Mouse (Mus musculus): ENCODE results near the gene Sbk1. TPM values are rescaled to one million over a fixed set of nuclear protein-coding genes. Genes with fewer than 3 reads are reported as not detected.
"Not testable (repeated sequence)": the region's sequence is repeated elsewhere in the genome, so short reads cannot be mapped to it uniquely, and the experiment has no call there.

The Sbk1 gene
- polyA plus RNA-seq, 1 experiment from 2014 or later = 40.1 TPM

DNA sequence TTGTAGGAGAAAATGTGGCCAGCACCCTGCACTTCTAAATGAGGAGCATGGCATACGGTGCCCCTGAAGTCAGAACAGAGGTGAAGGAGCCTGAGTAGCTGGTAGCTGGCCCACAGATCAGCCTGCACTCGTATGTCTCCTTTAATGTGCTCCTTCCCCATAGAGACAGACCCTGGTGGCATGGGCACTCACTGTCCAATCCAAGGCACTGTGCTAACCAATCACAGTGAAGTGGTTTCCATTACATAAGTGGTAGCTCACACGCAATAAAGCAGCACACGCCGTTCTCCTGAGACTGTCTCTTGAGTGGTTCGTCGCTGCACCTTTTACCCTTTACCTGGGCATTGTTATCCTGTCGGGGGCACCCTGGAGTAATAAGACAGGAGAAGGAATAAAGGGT is 41.9 kb downstream of the Sbk1 start:
- no peaks in the 10 kb centered on the region for H3K36me3 ChIP-seq
- no peaks in the 10 kb centered on the region for H3K4me1 ChIP-seq
- no peak overlapping the region for H3K27ac ChIP-seq (replicated peaks)
- no peak for ATAC-seq (ENCODE audit: insufficient number of reproducible peaks, low FRiP score, low TSS enrichment, low read depth)
- WGBS = 65% methylated on average over 8 of the region's 8 CpGs
- H3K4me2 ChIP-seq (replicated peaks) = no peak overlapping the region
- H3K9me3 ChIP-seq (replicated peaks) = no peaks in the 10 kb centered on the region
- H3K9ac ChIP-seq = no peak overlapping the region
- no peak overlapping the region for H3K4me3 ChIP-seq (replicated peaks)
- no peaks in the 10 kb centered on the region for H3K27me3 ChIP-seq

DNA sequence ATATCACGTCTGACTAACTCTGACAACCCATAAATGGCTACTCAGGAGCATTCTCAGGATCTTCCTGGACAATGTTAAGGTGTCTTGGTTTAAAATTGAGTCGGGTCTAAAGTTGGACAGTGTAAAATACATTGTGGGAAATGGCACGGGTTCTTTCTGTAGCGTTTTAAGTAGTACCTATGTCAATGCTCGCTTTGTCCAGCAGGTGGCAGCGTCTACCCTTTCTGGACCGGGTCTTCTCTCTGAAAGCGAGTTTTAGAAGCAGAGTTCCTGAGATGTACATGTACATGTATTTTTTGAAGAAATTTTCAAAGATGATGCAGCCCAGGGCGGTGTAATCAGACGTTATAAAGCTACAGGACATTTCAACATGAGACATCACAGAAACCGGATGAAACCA is 51.3 kb downstream of the Sbk1 start:
- H3K27ac ChIP-seq (replicated peaks) = no peak overlapping the region
- H3K4me2 ChIP-seq (replicated peaks) = no peak overlapping the region
- H3K4me3 ChIP-seq (replicated peaks) = no peak overlapping the region
- H3K4me1 ChIP-seq = no peaks in the 10 kb centered on the region
- no peaks in the 10 kb centered on the region for H3K36me3 ChIP-seq
- no peak overlapping the region for H3K9ac ChIP-seq
- H3K27me3 ChIP-seq = 0 out of 2 replicates have a peak, but pooled peaks cover 9% of the 10 kb centered on the region
- no peaks in the 10 kb centered on the region for H3K9me3 ChIP-seq (replicated peaks)
- WGBS = 8% methylated on average over 11 of the region's 11 CpGs
- ATAC-seq (ENCODE audit: insufficient number of reproducible peaks, low FRiP score, low TSS enrichment, low read depth) = no peak; the same call in 1 of the 2 replicates

DNA sequence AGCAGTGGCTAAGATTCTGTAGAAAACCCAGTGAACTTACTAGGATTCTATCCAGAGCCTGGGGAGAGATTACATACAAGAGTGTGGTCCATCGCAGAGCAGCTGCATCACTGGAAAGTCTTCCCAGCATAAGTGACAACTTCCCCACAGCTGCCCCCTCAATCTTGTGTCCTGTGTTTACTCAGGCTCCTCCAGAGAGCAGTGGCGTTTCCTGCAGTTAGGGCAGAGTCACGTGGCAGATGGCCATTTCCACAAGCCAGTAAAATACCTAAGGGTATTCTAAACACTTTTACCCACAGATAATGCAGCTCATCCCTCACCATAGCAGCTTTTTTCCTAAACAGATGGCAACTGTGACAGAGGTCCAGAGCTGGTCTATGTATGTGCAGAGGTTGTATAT is 52.4 kb downstream of the Sbk1 start:
- H3K4me1 ChIP-seq = no peaks in the 10 kb centered on the region
- 33% methylated on average over 3 of the region's 3 CpGs for WGBS
- no peak overlapping the region for H3K4me3 ChIP-seq (replicated peaks)
- H3K9me3 ChIP-seq (replicated peaks) = no peaks in the 10 kb centered on the region
- ATAC-seq (ENCODE audit: insufficient number of reproducible peaks, low FRiP score, low TSS enrichment, low read depth) = no peak
- H3K9ac ChIP-seq = no peak overlapping the region
- H3K4me2 ChIP-seq (replicated peaks) = no peak overlapping the region
- no peak overlapping the region for H3K27ac ChIP-seq (replicated peaks)
- H3K27me3 ChIP-seq = 0 out of 2 replicates have a peak, but pooled peaks cover 9% of the 10 kb centered on the region
- no peaks in the 10 kb centered on the region for H3K36me3 ChIP-seq

DNA sequence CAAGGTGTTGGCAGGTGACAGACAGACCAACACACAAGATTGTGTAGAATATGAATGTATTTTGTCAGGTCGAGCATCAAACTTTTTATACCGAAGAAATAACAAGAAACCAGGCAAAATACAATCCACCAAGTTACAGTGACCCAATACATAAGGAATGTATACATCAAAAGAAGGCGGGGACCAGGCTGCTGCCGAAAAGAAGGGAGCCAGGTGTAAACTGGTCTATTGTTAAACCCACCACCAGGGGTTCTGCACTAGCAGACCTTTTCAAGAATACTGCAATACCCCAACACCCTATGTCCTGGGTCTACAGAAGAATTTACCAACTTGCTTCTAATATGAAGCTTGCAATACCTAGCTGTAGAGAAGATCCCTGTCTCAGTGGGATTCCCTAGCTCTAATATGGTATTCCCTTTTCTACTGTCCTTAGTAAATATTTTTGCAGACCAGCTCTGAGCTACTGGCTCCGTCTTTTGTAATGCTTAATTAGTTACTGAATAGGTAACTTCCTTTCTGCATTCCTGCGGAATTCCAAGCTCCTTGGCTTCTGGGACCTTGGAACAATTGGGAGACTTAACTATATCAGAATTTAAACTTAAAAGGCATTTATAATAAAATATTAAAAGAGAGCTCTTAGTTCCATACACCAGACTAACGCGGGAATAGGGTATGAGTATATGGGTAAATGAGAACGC is 53.3 kb downstream of the Sbk1 start:
- not testable (repeated sequence) for H3K9me3 ChIP-seq (replicated peaks); H3K27me3 ChIP-seq; H3K9ac ChIP-seq; H3K4me3 ChIP-seq (replicated peaks); H3K4me2 ChIP-seq (replicated peaks); H3K27ac ChIP-seq (replicated peaks); ATAC-seq (ENCODE audit: insufficient number of reproducible peaks, low FRiP score, low TSS enrichment, low read depth); H3K4me1 ChIP-seq; H3K36me3 ChIP-seq
- WGBS = 21% methylated on average over 9 of the region's 9 CpGs

DNA sequence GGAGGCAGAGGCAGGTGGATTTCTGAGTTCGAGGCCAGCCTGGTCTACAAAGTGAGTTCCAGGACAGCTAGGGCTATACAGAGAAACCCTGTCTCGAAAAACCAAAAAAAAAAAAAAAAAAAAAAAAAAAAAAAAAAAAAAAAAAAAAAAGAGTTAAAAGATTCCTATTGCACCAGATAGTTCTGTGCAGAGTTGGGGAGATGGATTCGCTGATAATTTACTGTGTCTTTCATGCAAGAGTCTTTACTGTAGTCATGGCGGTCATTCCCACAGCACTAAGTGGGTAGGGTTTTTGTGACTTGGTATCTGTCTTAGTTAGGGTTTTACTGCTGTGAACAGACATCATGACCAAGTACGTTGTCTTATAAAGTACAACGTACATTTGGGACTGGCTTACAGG is 56.4 kb downstream of the Sbk1 start:
- H3K27me3 ChIP-seq; H3K4me1 ChIP-seq; H3K9me3 ChIP-seq (replicated peaks); H3K9ac ChIP-seq; H3K27ac ChIP-seq (replicated peaks); H3K4me3 ChIP-seq (replicated peaks); H3K36me3 ChIP-seq; H3K4me2 ChIP-seq (replicated peaks); ATAC-seq (ENCODE audit: insufficient number of reproducible peaks, low FRiP score, low TSS enrichment, low read depth): not testable (repeated sequence)
- 84% methylated on average over 5 of the region's 6 CpGs for WGBS

DNA sequence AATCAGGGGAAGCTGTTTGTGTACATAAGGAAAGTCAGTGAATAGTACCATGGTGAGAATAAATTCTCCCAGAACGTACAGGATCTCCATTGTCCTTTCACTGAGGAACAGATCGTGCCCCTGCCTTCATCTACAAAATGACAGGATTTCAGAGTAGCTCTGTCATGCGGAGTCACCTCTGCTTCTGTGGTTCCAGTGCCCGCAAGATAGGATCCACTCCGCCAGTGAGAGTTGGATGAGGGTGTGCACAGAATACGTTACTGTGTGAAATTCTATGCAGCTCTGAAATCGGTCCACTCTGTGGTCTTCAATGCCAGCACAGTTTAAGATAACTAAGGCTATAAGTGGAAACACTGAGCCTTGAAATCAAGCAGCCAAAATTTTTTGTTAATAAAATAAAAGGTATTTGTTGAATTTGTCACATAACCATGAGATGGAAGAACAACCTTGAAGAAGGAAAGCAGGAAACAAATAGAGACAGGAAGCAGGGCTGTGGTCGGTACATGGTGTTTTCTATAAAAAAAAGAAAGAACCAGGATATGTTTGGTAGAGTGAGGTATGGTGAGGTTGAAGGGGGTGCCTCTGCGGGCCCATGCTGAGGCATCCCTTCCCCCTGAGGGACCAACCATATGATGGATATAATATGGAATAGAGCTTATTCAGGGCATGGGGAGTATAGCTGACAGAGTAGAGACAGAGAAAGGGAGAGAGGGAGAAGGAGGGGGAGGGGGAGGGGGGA is 57.7 kb downstream of the Sbk1 start:
- 85% methylated on average over 9 of the region's 9 CpGs for WGBS
- Histone ChIP-seq H3K4me1 (no peaks in the 10 kb centered on the region), H3K36me3 (no peaks in the 10 kb centered on the region), H3K9me3 (replicated peaks) (no peaks in the 10 kb centered on the region), H3K9ac (no peak overlapping the region), H3K4me2 (replicated peaks) (no peak overlapping the region), H3K27ac (replicated peaks) (no peak overlapping the region), H3K27me3 (0 out of 2 replicates have a peak, but pooled peaks cover 3% of the 10 kb centered on the region), H3K4me3 (replicated peaks) (no peak overlapping the region)
- ATAC-seq (ENCODE audit: insufficient number of reproducible peaks, low FRiP score, low TSS enrichment, low read depth) = no peak

DNA sequence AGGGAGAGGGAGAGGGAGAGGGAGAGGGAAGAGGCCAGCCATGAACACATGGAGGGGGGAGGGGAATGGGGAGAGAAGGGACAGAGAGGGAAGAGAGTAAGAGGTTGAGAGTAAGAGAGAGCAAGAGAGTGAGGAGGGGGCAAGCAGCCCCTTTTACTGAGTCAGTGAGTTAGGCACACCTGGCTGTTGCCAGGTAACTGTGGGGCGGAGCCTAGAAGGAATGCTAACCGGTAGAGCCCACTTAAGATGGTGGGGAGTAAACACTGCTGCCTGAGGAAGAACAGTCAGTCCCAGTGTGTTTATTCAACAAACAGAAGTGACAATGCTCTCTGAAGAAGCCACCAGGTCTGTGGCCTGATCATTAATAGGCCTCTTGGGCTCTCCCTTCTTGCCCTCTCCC is 58.3 kb downstream of the Sbk1 start:
- Histone ChIP-seq H3K27me3 (0 out of 2 replicates have a peak, but pooled peaks cover 2% of the 10 kb centered on the region), H3K36me3 (no peaks in the 10 kb centered on the region), H3K9ac (no peak overlapping the region), H3K27ac (replicated peaks) (no peak overlapping the region), H3K4me2 (replicated peaks) (no peak overlapping the region), H3K9me3 (replicated peaks) (no peaks in the 10 kb centered on the region), H3K4me1 (no peaks in the 10 kb centered on the region), H3K4me3 (replicated peaks) (no peak overlapping the region)
- no peak for ATAC-seq (ENCODE audit: insufficient number of reproducible peaks, low FRiP score, low TSS enrichment, low read depth)
- WGBS = 42% methylated on average over 2 of the region's 2 CpGs

DNA sequence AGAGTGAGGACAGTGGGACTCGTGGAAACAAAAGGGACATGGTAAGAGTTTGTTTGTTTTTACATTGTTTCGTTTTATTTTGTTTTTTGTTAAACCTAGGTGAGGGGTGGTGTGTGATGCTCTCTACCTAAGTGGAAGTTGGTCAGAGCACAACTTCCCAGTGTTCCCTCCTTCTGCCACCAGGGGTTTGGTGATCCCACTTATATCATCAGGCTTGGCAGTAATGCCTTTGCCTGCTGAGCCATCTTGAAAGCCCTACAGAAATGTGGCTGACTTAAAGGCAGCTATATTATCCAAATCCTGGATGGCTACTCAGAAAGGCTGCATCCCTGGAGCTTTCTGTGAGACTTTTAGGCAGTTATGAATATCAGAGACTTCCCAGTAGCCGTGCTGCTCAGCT is 60.3 kb downstream of the Sbk1 start:
- Histone ChIP-seq H3K9me3 (replicated peaks) (no peaks in the 10 kb centered on the region), H3K9ac (no peak overlapping the region), H3K27me3 (no peaks in the 10 kb centered on the region; the same call in 1 of the 2 replicates), H3K4me1 (no peaks in the 10 kb centered on the region), H3K27ac (replicated peaks) (no peak overlapping the region), H3K4me3 (replicated peaks) (no peak overlapping the region), H3K36me3 (no peaks in the 10 kb centered on the region), H3K4me2 (replicated peaks) (no peak overlapping the region)
- ATAC-seq (ENCODE audit: insufficient number of reproducible peaks, low FRiP score, low TSS enrichment, low read depth) = no peak
- WGBS = 75% methylated on average over 3 of the region's 3 CpGs

DNA sequence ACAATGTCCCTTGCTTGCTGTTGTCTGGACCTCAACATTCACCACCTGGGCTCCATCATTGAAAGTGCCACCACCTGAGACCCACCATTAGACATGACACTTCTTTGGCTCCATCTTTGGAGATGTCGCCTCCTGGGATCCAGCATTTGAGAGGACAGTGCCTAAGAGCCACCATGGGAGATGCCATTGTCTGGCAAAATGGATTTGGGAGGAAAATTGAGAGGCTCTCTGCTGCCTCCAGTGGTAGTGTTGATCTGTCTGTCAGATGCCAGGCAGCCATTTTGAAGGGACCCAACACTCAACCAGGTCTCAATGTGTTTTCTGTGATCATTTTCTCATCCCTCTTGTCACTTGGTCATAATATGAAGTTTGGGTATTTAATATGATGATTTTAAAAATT is 63.1 kb downstream of the Sbk1 start:
- Histone ChIP-seq H3K4me3 (replicated peaks) (no peak overlapping the region), H3K4me2 (replicated peaks) (no peak overlapping the region), H3K4me1 (no peaks in the 10 kb centered on the region)

DNA sequence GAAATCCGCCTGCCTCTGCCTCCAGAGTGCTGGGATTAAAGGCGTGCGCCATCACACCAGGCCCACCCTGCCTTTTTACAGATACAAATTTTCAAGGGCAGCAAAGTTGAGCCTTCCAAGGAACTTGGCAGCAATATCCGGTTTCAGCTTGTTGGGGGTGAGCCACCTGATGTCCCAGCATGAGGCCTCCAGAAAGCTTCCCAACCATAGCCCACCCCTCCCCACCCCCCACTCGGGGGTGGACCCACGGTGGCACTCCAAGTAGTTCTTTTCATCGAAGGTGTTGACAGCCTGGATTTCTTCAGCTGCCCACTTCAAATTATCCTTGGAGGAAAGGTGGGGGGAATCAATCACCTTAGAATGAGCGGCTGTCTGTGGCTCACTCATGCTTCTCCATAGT is 66.5 kb downstream of the Sbk1 start:
- Histone ChIP-seq H3K4me3 (replicated peaks) (no peak overlapping the region), H3K9ac (no peak overlapping the region), H3K4me1 (no peaks in the 10 kb centered on the region), H3K9me3 (replicated peaks) (no peaks in the 10 kb centered on the region), H3K27ac (replicated peaks) (no peak overlapping the region), H3K27me3 (no peaks in the 10 kb centered on the region; the same call in 1 of the 2 replicates), H3K36me3 (no peaks in the 10 kb centered on the region), H3K4me2 (replicated peaks) (no peak overlapping the region)
- ATAC-seq (ENCODE audit: insufficient number of reproducible peaks, low FRiP score, low TSS enrichment, low read depth) = no peak
- 82% methylated on average over 8 of the region's 8 CpGs for WGBS

More for the DNA sequence above, 63.1 kb downstream of the Sbk1 start:
- no peaks in the 10 kb centered on the region for H3K9me3 ChIP-seq (replicated peaks)
- ATAC-seq (ENCODE audit: insufficient number of reproducible peaks, low FRiP score, low TSS enrichment, low read depth) = no peak
- no peaks in the 10 kb centered on the region for H3K36me3 ChIP-seq
- no peak overlapping the region for H3K9ac ChIP-seq
- H3K27me3 ChIP-seq = no peaks in the 10 kb centered on the region; the same call in 1 of the 2 replicates
- 93% methylated on average over 1 of the region's 1 CpGs for WGBS
- no peak overlapping the region for H3K27ac ChIP-seq (replicated peaks)

DNA sequence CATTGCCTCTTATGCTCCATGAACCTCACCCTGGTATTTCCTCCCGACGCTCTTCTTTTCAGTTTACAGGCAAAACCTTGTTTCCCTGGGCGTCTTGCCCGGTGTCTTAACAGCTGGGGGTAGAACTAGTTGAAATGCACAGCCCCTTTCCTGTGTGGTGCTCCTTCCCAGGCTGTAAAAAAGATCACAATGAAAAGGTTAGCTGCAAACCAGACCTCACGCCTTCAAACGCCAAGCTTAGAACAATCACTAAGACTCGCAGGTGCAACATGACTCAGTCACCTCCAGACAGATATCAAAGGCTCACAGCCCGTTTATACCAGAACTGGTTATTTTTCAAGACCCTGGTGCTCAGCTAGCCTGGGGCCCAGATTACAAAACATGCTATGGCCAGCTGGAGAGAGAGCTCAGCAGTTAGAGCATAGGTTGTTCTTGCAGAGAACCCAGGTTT is 67.1 kb downstream of the Sbk1 start:
- no peaks in the 10 kb centered on the region for H3K9me3 ChIP-seq (replicated peaks)
- H3K4me2 ChIP-seq (replicated peaks) = no peak overlapping the region
- no peak for ATAC-seq (ENCODE audit: insufficient number of reproducible peaks, low FRiP score, low TSS enrichment, low read depth)
- H3K27me3 ChIP-seq = no peaks in the 10 kb centered on the region; the same call in 1 of the 2 replicates
- H3K9ac ChIP-seq = no peak overlapping the region
- H3K36me3 ChIP-seq = no peaks in the 10 kb centered on the region
- H3K4me1 ChIP-seq = no peaks in the 10 kb centered on the region
- 65% methylated on average over 8 of the region's 8 CpGs for whole genome bisulfite sequencing
- H3K4me3 ChIP-seq (replicated peaks) = no peak overlapping the region
- no peak overlapping the region for H3K27ac ChIP-seq (replicated peaks)
